Mouse (Mus musculus): Measurements from ENCODE around the gene Psmd9.

DNA sequence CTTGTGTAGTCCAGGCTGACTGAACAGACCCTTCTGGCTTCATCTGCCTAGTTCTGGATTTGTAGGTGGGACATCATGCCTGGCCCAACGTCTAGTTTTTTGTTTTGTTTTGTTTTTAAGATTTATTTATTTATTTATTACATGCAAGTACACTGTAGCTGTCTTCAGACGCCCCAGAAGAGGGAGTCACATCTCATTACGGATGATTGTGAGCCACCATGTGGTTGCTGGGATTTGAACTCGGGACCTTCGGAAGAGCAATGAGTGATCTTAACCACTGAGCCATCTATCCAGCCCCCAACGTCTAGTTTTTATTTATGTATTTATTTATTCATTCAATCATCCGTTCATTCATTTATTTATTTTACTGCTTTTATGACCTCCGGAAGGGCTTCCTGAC is 82.2 kb downstream of the Psmd9 start:
- no peak for TF ChIP-seq MAX (IDR thresholded peaks at IDR 0.05; ENCODE audit: low read depth)
- TF ChIP-seq USF1 (IDR thresholded peaks at IDR 0.05; ENCODE audit: low read depth): no peak
- TF ChIP-seq POLR2A (IDR thresholded peaks at IDR 0.05; ENCODE audit: insufficient read length, low read depth): no peak
- TF ChIP-seq SRF (IDR thresholded peaks at IDR 0.05; ENCODE audit: control insufficient read depth, insufficient read length, low read depth): no peak
- TF ChIP-seq POLR2AphosphoS2 (IDR thresholded peaks at IDR 0.05; ENCODE audit: insufficient read length, low read depth): no peak
